Mouse (Mus musculus) induced T-regulatory cell, adult 2 months (primary cell): Measurements from ENCODE around the gene Cacng5.
A peak's percentile ranks its signal among the peaks of the same experiment; 100 is the strongest.

ENCODE experiments used
- DNase-seq: peaks from one replicate; pipeline ENCODE4 v3.0.0-alpha.2; 2012; ENCODE audit warnings: low read depth

The Cacng5 gene

GRCm38 (mm10) chr11:107914634-107915226 is at the start of gene Cacng5:
TSS of gene Cacng5 (minus strand) at chr11:107915055.
- no peak for DNase-seq

- no peak for DNase-seq
These were observed 42.9 kb upstream of the Cacng5 start for GRCm38 (mm10) chr11:107957566-107958350.

- no peak for DNase-seq
These were observed 40.6 kb upstream of the Cacng5 start for GRCm38 (mm10) chr11:107955191-107956062.

GRCm38 (mm10) chr11:107951431-107951830 is 36.6 kb upstream of the Cacng5 start:
- DNase-seq = no peak

DNA sequence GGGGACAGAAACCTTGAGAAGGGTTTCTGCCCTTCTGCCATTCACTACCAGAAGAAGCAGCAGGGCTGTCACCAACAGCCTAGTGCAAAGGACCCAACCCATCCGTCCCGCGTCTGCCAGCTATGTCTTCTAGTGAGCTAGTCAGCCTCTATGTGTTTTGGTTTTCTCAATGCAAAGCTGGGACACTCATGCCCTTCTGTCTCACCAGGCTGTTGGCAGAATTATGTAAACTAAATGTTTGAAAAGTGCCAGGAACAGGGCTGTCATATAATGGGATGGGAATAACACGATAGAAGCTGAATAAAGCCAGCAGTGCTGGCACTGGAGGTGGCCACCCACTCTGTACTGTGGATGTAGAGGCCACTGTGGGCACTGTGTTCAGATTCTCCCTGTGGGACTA is 35.8 kb upstream of the Cacng5 start:
- no peak for DNase-seq

DNA sequence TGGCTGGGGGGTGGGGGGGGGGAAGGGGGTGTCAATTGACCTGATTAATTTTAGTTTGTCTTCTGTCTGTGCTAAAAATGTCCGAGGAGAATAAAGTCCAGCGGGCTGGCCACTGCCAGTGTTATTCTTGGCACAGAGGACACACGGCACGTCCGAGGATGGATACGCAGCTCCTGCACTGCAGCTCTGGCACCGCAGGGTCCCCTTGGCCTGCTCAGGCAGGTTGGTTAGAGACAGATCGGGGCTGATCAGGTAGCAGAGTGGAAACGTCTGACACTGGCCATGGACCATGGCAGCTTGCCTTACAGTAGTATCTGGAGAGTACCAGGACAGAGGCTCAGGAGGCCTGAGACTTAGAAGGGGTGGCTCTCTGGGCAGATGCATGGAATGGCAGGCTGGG is 35.4 kb upstream of the Cacng5 start:
- no peak for DNase-seq

DNA sequence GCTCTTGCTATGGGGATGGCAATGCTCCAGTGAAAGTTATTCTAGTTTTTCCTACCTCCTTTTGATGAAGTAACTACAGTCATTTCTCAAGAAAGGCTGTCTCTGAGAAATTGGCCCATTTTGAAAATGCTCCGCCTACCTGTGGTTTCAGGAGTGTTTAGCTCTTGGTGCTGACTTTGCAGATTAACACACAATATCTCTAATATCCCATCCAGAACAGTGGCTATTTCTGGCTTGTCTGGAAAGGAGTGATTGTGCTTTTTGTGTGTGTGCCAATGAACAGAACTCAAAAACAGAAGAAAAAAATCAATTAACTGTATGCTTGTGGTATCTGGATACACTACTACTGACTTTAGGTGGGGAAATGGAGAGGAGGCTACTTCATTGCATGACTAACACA is 33.1 kb upstream of the Cacng5 start:
- DNase-seq = no peak

DNA sequence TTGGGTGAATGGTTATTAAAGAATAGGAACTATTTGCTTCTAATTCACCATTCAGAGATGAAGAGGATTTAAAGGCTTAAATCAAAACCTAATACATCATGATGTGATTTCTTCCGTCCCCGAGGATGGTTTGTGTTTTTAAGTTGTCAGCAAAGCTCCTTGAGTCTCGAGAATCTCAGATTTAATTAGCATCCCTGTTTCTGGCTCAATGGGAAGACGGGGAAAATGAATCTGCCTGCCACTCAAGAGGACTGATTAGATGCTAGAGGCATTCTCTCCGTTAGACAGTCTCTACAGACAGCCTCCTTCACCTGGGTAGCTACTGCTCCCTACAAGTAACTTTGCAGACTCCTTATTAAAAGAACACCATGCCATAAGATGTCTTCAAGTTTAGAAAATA is 32.0 kb upstream of the Cacng5 start:
- DNase-seq = no peak

GRCm38 (mm10) chr11:107936929-107937328 is 22.1 kb upstream of the Cacng5 start:
- no peak for DNase-seq

GRCm38 (mm10) chr11:107931721-107932120 is 16.9 kb upstream of the Cacng5 start:
- no peak for DNase-seq

DNA sequence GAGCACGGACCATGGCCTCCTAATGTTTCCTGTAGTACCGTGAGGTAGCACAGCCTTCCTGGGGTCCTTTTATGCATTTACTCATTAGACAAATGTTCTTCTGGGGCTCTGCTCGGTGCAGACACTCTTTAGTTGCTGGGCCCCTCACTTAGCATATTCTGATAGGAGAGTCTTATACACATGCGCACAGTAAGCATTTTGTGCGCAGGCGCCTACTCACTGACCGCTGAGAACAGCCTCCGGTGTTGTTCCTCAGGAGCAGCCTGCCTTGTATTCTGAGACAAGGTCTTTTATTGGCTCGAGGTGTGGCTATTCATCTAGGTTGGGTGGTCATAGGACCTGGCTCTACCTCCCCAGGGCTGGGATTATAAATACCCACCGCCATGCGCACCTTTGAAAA is 16.4 kb upstream of the Cacng5 start:
- no peak for DNase-seq

GRCm38 (mm10) chr11:107929712-107930111 is 14.9 kb upstream of the Cacng5 start:
- no peak for DNase-seq

GRCm38 (mm10) chr11:107919852-107920508 is 5.1 kb upstream of the Cacng5 start:
- DNase-seq = no peak

GRCm38 (mm10) chr11:107917721-107918235 is 2.9 kb upstream of the Cacng5 start:
- DNase-seq = no peak

DNA sequence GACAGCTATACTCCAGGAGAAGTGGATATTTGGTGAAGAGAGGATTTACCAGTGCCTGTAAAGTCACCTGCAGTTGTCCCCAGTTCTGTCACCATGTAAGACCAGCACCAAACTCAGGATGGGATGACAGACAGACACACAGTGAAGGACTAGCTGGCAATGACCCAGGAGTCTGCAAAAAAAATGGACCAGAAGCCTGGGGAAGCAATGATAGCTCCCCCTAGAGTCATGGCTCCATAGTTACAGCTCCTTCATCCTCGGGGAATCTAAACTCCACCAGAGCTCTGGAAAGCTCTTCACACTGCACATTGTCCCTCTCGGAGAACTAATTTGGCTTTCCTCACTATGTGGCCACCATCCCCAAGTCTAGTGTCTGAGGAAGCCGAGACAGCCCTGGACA is 1.5 kb downstream of the Cacng5 start:
- DNase-seq = no peak

DNA sequence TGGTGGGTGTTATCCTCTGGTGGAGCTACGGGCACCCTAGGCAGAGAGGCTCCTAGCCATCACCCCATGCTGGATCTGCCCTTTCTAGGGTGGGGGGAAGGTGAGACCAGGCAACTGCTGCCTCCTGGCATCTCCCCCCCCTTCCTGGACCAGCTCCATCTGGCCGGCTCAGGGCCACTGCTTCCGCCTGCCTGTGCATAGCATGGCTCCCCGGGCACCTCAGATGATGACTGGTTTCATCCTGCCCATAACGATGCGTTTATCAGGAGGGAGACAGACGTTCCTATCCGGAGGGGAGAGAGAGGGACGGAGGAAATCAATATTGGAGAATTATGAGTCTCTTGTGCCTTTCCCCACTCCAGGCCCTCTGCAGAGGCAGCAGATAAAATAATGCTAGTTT is 9.5 kb downstream of the Cacng5 start:
- DNase-seq = no peak

DNA sequence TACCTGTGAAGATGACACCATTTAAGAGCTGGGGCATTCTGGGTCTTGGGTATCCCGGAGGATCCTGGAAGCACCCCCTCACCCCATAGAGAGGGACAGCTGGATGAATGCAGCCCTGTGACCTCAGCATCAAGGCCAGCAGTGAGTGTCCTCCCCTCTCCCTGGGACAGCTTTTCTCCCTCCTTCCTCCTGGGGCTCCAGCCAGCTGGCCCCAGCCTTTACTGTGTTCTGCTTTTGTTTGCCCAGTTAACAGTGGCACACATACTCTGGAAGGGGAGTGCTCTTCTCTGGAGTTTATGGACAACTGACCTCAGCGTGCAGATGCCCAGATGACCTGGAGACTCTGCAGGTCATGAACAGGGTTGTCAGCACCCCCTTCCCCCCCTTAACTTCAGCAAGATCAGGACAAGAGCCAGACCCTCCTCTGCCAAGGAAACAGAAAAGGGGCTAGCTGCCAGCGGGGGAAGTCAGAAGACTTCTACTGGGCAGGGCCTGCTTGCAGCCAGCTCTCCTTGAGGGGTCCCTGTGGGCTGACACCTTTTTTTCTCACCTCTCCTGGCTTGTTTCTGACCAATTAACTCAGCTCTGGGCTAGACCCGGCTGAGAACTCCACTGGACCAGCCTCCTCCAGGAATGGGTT is 10.8 kb downstream of the Cacng5 start:
- no peak for DNase-seq

GRCm38 (mm10) chr11:107900470-107900869 is 14.4 kb downstream of the Cacng5 start:
- peak; percentile 14 for DNase-seq

DNA sequence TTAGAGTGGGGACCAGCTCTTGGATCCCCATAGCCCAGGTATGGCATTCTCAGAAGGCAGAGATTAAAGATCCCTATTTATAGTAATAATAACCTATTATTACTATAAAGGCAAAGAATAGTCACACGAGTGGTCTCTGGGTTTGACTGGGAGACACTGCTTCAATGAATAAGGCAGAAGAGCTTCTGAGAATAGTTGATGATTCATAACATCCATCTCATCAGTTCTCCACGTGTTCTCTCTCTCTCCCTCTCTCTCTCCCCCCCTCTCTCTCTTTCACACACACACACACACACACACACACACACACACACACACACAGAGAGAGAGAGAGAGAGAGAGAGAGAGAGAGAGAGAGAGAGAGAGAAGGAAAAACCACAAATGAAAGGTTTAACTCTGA is 16.2 kb downstream of the Cacng5 start:
- DNase-seq = no peak

DNA sequence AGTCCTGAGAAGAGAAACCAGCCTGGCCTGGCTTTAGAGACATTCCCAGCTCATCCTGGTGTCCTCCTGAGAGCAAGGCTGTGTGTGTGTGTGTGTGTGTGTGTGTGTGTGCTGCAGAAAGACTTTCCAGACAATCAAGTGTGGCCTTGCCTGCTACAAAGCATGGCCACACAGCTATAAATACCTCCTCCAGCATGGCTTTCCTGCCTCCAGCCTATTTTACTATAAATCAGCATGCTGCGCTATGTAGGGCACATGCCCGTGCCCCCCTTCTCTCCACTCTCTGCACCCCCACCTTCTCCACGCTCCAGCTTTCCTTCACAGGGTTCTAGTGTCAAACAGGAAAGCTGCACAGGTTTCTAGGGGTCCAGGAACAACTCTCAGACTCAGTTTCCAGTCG is 19.2 kb downstream of the Cacng5 start:
- no peak for DNase-seq

GRCm38 (mm10) chr11:107891377-107891776 is 23.5 kb downstream of the Cacng5 start:
- no peak for DNase-seq

- DNase-seq = no peak
These were observed 27.5 kb downstream of the Cacng5 start for GRCm38 (mm10) chr11:107887342-107887741.
